Mouse (Mus musculus): Measurements from ENCODE around the gene Nckap1.

DNA sequence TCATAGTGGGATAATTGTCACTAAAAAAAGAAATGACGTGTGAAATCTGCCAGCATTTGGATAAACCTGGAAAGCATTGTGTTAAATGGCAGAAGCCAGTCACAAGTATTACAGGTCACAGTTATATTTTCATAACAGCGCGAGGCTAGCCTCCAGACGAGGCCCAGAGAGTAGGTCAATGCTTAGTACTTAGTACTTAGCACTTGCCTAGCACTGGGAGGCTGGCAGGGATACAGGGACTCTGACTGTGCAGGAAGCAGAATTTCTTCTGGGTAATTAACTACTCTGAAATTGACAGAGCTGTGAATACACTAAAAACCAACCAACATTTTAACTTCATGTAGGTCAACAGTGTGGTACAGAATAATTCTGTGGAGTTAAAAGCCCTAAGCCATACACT lies 13.8 kb downstream of the Nckap1 start:
- TF ChIP-seq POLR2A (IDR thresholded peaks at IDR 0.05; ENCODE audit: low read depth, low read length): no peak
- no peak for TF ChIP-seq CTCF (IDR thresholded peaks at IDR 0.05; ENCODE audit: borderline replicate concordance, insufficient read depth, low read length)
